Mouse (Mus musculus) midbrain, embryonic 16.5 days (tissue): ENCODE measurements at regions not wholly inside any gene's neighbourhood (a gene's known extent, or its start where the extent isn't known, plus 50 kb on each side); places are given as distances from the start of the nearest gene placed in this dataset.

ENCODE experiments used
- ATAC-seq: fragments of 200-750 bp; cut with Nextera tagmentation; 2 replicates; pipeline ENCODE4 v1.8.0; 2017; ENCODE audit warnings: moderate TSS enrichment
- H3K27ac ChIP-seq: fragments of 300-500 bp; sonication (generic); 2 replicates; pipeline ENCODE4 v1.5.1; 2014; ENCODE audit warnings: mild to moderate bottlenecking, low read length, mixed read lengths
- H3K27me3 ChIP-seq: fragments of 300-500 bp; sonication (generic); 2 replicates; pipeline ENCODE4 v1.6.1; 2014; ENCODE audit warnings: low read depth, low read length, mixed read lengths; ENCODE audit not compliant: control insufficient read depth, insufficient read depth
- H3K36me3 ChIP-seq: fragments of 300-500 bp; sonication (generic); 2 replicates; pipeline ENCODE4 v1.6.1; 2014; ENCODE audit warnings: mild to moderate bottlenecking, low read length, moderate library complexity, mixed read lengths; ENCODE audit not compliant: control insufficient read depth, insufficient read depth
- H3K4me1 ChIP-seq: fragments of 300-500 bp; sonication (generic); 2 replicates; pipeline ENCODE4 v1.6.1; 2014; ENCODE audit warnings: mild to moderate bottlenecking, low read length, mixed read lengths; ENCODE audit not compliant: control insufficient read depth, insufficient read depth
- H3K4me2 ChIP-seq: fragments of 300-500 bp; sonication (generic); 2 replicates; pipeline ENCODE4 v1.6.1; 2014; ENCODE audit warnings: mild to moderate bottlenecking, low read length, mixed read lengths
- H3K4me3 ChIP-seq: fragments of 300-500 bp; sonication (generic); 2 replicates; pipeline ENCODE4 v1.5.1; 2014; ENCODE audit warnings: low read depth, mild to moderate bottlenecking, low read length, moderate library complexity, mixed read lengths
- H3K9ac ChIP-seq: fragments of 300-500 bp; sonication (generic); 2 replicates; pipeline ENCODE4 v1.6.1; 2014; ENCODE audit warnings: low read depth, low read length, mixed read lengths
- H3K9me3 ChIP-seq: fragments of 300-500 bp; sonication (generic); replicated peaks from 2 replicates; pipeline ENCODE4 v1.6.1; 2014; ENCODE audit warnings: mild to moderate bottlenecking, low read length, mixed read lengths; ENCODE audit not compliant: control insufficient read depth, poor library complexity, severe bottlenecking
- WGBS: fragments of 180-500 bp; shearing (Covaris S2); extraction: QIAGEN DNeasy Blood & Tissue Kit; methylation state at CpG from one replicate; pipeline ENCODE4 v1.1.7; 2014; 5-methylcytosine and 5-hydroxymethylcytosine counted together

DNA sequence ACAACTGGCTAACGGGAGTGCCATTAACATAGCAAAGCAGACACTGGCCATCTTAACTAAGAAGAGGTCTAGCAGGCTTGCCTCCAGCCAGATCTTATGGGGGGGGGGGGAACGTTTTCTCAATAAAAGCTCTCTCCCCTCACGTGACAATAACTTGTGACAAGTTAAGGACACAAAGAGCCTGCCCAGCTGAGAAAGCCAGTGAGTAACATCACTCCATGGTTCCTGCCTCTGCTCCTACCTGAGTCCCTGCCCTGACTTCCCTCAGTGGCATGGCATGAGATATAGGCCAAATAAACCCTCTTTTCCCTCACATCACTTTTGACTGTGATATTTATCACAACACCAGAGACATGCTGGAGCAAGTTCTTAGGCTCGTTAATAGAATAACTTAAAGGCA is 113.8 kb downstream of the Rchy1 start:
- Histone ChIP-seq H3K36me3 (no peaks in the 10 kb centered on the region), H3K4me2 (no peak overlapping the region), H3K4me1 (no peaks in the 10 kb centered on the region), H3K4me3 (no peak overlapping the region), H3K27ac (no peak overlapping the region), H3K9ac (no peak overlapping the region), H3K27me3 (no peaks in the 10 kb centered on the region), H3K9me3 (no peaks in the 10 kb centered on the region)
- WGBS: 68% methylated on average over 4 of the region's 4 CpGs
- ATAC-seq: no peak

DNA sequence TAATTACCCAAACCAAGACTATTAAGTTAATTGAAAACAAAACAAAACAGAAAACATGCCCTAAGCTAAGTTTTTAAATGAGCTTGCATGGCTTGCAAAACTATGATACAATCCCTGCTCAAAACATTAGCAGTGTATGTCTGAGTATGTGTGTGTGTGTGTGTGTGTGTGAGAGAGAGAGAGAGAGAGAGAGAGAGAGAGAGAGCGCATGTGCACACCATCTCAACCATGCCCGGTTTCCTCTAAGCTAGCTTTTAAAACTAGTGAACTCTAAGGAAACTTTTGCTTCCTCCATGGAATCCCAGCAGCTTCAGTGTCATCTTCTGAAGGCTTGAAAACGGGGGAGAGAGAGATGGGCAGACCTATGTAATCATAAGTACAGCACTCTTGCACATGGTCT is 114.3 kb downstream of the Rchy1 start:
- no peaks in the 10 kb centered on the region for H3K36me3 ChIP-seq
- no peak overlapping the region for H3K27ac ChIP-seq
- no peak for ATAC-seq
- H3K27me3 ChIP-seq: no peaks in the 10 kb centered on the region
- no peaks in the 10 kb centered on the region for H3K4me1 ChIP-seq
- no peak overlapping the region for H3K4me2 ChIP-seq
- H3K9me3 ChIP-seq: no peaks in the 10 kb centered on the region
- H3K9ac ChIP-seq: no peak overlapping the region
- no peak overlapping the region for H3K4me3 ChIP-seq
- WGBS: 85% methylated on average over 3 of the region's 3 CpGs

DNA sequence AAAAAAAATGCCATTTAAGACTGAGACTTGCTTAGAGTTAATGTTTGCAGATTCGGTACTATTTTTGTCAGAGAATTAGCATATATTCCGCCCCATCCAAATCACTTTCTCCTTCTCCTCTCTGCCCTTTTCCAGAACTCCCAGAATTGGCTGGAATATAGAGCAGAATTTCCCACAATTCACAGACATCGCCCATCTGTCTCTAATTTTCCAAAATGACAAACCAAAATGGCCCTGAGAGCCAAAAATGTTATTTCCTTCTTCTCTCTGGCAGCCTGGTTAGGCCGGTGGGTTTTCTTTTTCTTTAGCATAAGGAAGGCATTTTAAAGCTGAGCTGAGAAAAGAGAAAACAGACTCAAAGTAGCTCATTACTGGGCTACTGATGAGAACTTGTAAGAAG is 119.8 kb downstream of the Rchy1 start:
- Histone ChIP-seq H3K4me1 (no peaks in the 10 kb centered on the region), H3K4me2 (no peak overlapping the region), H3K27me3 (no peaks in the 10 kb centered on the region), H3K9ac (no peak overlapping the region), H3K27ac (no peak overlapping the region), H3K9me3 (no peaks in the 10 kb centered on the region), H3K36me3 (no peaks in the 10 kb centered on the region), H3K4me3 (no peak overlapping the region)
- WGBS: 92% methylated on average over 4 of the region's 4 CpGs
- no peak for ATAC-seq

DNA sequence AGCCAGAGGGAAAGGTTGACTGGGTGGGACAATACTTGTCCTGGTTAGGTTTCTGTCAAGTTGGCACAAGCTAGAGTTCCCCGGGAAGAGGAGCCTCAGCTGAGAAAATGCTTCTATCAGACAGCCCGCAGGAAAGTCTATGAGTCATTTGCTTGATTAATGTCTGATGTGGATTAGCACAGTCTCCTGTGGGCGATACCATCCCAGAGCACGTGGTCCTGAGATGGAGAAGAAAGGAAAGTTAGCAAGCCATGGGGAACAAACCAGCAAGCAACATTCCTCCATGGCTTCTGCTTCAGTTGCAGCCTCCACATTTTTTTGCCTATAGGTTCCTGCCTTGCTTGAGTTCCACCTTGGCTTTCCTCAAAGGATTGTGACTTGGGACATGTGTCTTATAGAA is 121.8 kb downstream of the Rchy1 start:
- Histone ChIP-seq H3K4me3 (no peak overlapping the region), H3K4me1 (no peaks in the 10 kb centered on the region), H3K4me2 (no peak overlapping the region), H3K9me3 (no peaks in the 10 kb centered on the region), H3K9ac (no peak overlapping the region), H3K27ac (no peak overlapping the region), H3K27me3 (no peaks in the 10 kb centered on the region), H3K36me3 (no peaks in the 10 kb centered on the region)
- WGBS: 86% methylated on average over 4 of the region's 4 CpGs
- ATAC-seq: no peak

- Histone ChIP-seq H3K27me3 (no peaks in the 10 kb centered on the region), H3K4me1 (no peaks in the 10 kb centered on the region), H3K9me3 (no peaks in the 10 kb centered on the region), H3K4me3 (no peak overlapping the region), H3K27ac (no peak overlapping the region), H3K36me3 (no peaks in the 10 kb centered on the region), H3K4me2 (no peak overlapping the region), H3K9ac (no peak overlapping the region)
- WGBS: 88% methylated on average over 6 of the region's 6 CpGs
- no peak for ATAC-seq
These were observed 134.4 kb downstream of the Rchy1 start for GRCm38 (mm10) chr5:91828481-91828880.

- no peak for ATAC-seq
- no peaks in the 10 kb centered on the region for H3K9me3 ChIP-seq
- WGBS: 40% methylated on average over 1 of the region's 1 CpGs
- H3K36me3 ChIP-seq: no peaks in the 10 kb centered on the region
- no peaks in the 10 kb centered on the region for H3K4me1 ChIP-seq
- H3K4me3 ChIP-seq: no peak overlapping the region
- no peak overlapping the region for H3K27ac ChIP-seq
- no peak overlapping the region for H3K4me2 ChIP-seq
- no peak overlapping the region for H3K9ac ChIP-seq
- no peaks in the 10 kb centered on the region for H3K27me3 ChIP-seq
These were observed 136.2 kb downstream of the Rchy1 start for GRCm38 (mm10) chr5:91826636-91827035.

DNA sequence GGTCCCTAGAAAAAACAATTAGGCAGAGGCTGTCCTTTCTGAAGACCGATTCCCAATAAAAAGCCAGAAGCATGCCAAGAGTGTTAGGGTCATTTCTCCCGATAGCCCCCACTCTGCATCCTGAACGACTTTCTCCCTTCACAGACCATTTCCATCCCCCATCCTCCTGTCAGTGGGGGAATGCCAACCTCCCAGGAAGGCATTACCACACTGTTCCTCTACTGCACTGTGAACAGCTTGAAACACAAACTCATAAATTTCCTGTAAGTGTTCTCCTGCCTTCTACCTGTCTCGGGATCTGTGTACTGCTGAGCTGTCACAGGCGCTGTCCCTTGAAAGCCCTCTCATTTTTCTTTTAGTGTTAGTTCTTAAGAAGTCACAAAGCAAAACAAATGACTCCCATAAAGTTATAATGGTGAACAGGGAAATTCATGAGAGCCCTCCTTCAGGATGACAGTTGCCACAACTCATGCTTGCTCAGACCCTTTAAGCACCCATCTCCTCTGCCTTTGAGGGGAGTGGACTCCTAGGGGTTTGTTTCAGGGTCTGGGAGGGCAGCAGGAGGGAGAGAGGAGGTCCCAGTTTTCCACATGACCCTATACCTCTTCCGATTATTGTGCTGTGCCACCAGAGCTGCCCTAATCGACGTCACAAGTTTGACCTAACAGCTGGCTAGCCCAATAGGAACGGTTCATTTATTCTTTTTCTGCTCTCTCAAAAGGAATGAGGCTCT is 139.9 kb downstream of the Rchy1 start:
- ATAC-seq: no peak
- H3K9ac ChIP-seq: no peak overlapping the region
- WGBS: 76% methylated on average over 9 of the region's 9 CpGs

DNA sequence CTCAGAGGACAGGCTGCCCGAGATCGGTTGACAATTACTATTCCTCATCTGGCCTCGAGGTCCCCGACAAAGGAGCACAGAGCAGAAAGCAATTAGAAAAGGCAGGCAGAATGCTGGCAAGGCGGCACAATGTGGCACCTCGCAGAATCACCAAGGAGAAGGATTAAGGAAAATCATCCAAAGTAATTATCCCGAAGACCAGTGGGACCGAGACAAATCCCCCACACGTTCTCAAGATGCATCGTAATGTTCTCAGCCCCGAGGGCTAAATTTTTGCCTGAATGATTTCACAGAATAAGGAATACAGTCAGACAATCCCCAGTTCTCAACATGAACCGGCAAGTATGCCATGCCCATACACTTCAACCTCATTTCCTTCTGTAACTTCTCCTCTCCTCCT is 144.1 kb downstream of the Rchy1 start:
- 7% methylated on average over 12 of the region's 12 CpGs for WGBS
- H3K36me3 ChIP-seq: no peaks in the 10 kb centered on the region
- H3K27me3 ChIP-seq: no peaks in the 10 kb centered on the region
- H3K9ac ChIP-seq: no peak overlapping the region
- H3K4me2 ChIP-seq: peak overlapping the region; percentile 4
- peaks cover 2% of the 10 kb centered on the region; the same call in 1 of the 2 replicates for H3K4me1 ChIP-seq
- no peak overlapping the region for H3K4me3 ChIP-seq
- ATAC-seq: peak; percentile 85
- no peaks in the 10 kb centered on the region for H3K9me3 ChIP-seq
- H3K27ac ChIP-seq: peak overlapping the region; percentile 36; the same call in 1 of the 2 replicates

More for the DNA sequence above, 139.9 kb downstream of the Rchy1 start:
- Histone ChIP-seq H3K4me3 (no peak overlapping the region), H3K9me3 (no peaks in the 10 kb centered on the region), H3K27me3 (no peaks in the 10 kb centered on the region), H3K36me3 (no peaks in the 10 kb centered on the region), H3K27ac (no peak overlapping the region), H3K4me2 (no peak overlapping the region), H3K4me1 (peaks cover 2% of the 10 kb centered on the region; the same call in 1 of the 2 replicates)

GRCm38 (mm10) chr5:91818195-91818594 is 144.7 kb downstream of the Rchy1 start:
- no peak overlapping the region for H3K9ac ChIP-seq
- H3K9me3 ChIP-seq: no peaks in the 10 kb centered on the region
- no peaks in the 10 kb centered on the region for H3K27me3 ChIP-seq
- 48% methylated on average over 11 of the region's 11 CpGs for WGBS
- H3K36me3 ChIP-seq: no peaks in the 10 kb centered on the region
- no peak overlapping the region; the same call in 1 of the 2 replicates for H3K4me2 ChIP-seq
- peaks cover 2% of the 10 kb centered on the region; the same call in 1 of the 2 replicates for H3K4me1 ChIP-seq
- H3K27ac ChIP-seq: peak overlapping the region; percentile 47
- H3K4me3 ChIP-seq: no peak overlapping the region
- ATAC-seq: peak; percentile 69; the same call in 1 of the 2 replicates
